Mouse (Mus musculus) retina, postnatal 1 day (tissue): ENCODE measurements around the gene Kcnk5.
A peak's percentile ranks its signal among the peaks of the same experiment; 100 is the strongest.

Source experiments
- DNase-seq: peaks from one replicate; pipeline ENCODE4 v3.0.0-alpha.2; 2012

The Kcnk5 gene

GRCm38 (mm10) chr14:20201066-20201683 lies 19.6 kb upstream of the Kcnk5 start:
- no peak for DNase-seq

GRCm38 (mm10) chr14:20193103-20193715 lies 11.6 kb upstream of the Kcnk5 start:
- DNase-seq = no peak

- DNase-seq = no peak
Measured at GRCm38 (mm10) chr14:20191136-20191735, 9.6 kb upstream of the Kcnk5 start.

GRCm38 (mm10) chr14:20189751-20190150 lies 8.1 kb upstream of the Kcnk5 start:
- DNase-seq = no peak

GRCm38 (mm10) chr14:20185426-20185825 lies 3.8 kb upstream of the Kcnk5 start:
- DNase-seq = no peak

GRCm38 (mm10) chr14:20183701-20184100 lies 2.1 kb upstream of the Kcnk5 start:
- DNase-seq = peak; percentile 58

GRCm38 (mm10) chr14:20182596-20182995 lies 987 bp upstream of the Kcnk5 start:
- DNase-seq = no peak

GRCm38 (mm10) chr14:20180751-20181162 lies 852 bp downstream of the Kcnk5 start:
- peak; percentile 17 for DNase-seq

GRCm38 (mm10) chr14:20180304-20180703 lies 1.3 kb downstream of the Kcnk5 start:
- DNase-seq = no peak

- no peak for DNase-seq
Measured at GRCm38 (mm10) chr14:20179731-20180280, 1.8 kb downstream of the Kcnk5 start.

GRCm38 (mm10) chr14:20179080-20179479 lies 2.5 kb downstream of the Kcnk5 start:
- DNase-seq = no peak

GRCm38 (mm10) chr14:20178593-20178992 lies 3.0 kb downstream of the Kcnk5 start:
- no peak for DNase-seq

- DNase-seq = no peak
Measured at GRCm38 (mm10) chr14:20177494-20178123, 4.0 kb downstream of the Kcnk5 start.

- DNase-seq = no peak
Measured at GRCm38 (mm10) chr14:20175705-20176104, 5.9 kb downstream of the Kcnk5 start.

GRCm38 (mm10) chr14:20175114-20175513 lies 6.5 kb downstream of the Kcnk5 start:
- DNase-seq = no peak

GRCm38 (mm10) chr14:20174696-20175095 lies 6.9 kb downstream of the Kcnk5 start:
- DNase-seq = no peak

- DNase-seq = no peak
Measured at GRCm38 (mm10) chr14:20173873-20174490, 7.6 kb downstream of the Kcnk5 start.

- DNase-seq = no peak
Measured at GRCm38 (mm10) chr14:20172924-20173323, 8.7 kb downstream of the Kcnk5 start.

GRCm38 (mm10) chr14:20172509-20172908 lies 9.1 kb downstream of the Kcnk5 start:
- no peak for DNase-seq

GRCm38 (mm10) chr14:20171840-20172239 lies 9.8 kb downstream of the Kcnk5 start:
- no peak for DNase-seq

GRCm38 (mm10) chr14:20169251-20169650 lies 12.4 kb downstream of the Kcnk5 start:
- no peak for DNase-seq

- DNase-seq = no peak
Measured at GRCm38 (mm10) chr14:20168478-20168877, 13.1 kb downstream of the Kcnk5 start.

- no peak for DNase-seq
Measured at GRCm38 (mm10) chr14:20168054-20168453, 13.6 kb downstream of the Kcnk5 start.
